Mouse (Mus musculus): ENCODE measurements around the gene Snd1. TPM values are rescaled to one million over a fixed set of nuclear protein-coding genes. Genes with fewer than 3 reads are reported as not detected.
A peak's percentile ranks its signal among the peaks of the same experiment; 100 is the strongest.

Snd1 gene
- polyA plus RNA-seq, 1 experiment from 2014 or later, result 84.5 TPM

GRCm38 (mm10) chr6:28975106-28975505, 500.2 kb downstream of the Snd1 start:
- ATAC-seq (ENCODE audit: low FRiP score, low TSS enrichment), result no peak

GRCm38 (mm10) chr6:28978031-28978430, 503.1 kb downstream of the Snd1 start:
- Histone ChIP-seq H3K36me3 (ENCODE audit: control insufficient read depth, insufficient read depth, low read length) (no peaks in the 10 kb centered on the region), H3K4me1 (ENCODE audit: control insufficient read depth, insufficient read depth, low read length) (peaks cover 13% of the 10 kb centered on the region), H3K4me2 (ENCODE audit: low read length) (no peak overlapping the region), H3K27ac (replicated peaks; ENCODE audit: low read depth, low read length) (no peak overlapping the region), H3K4me3 (replicated peaks; ENCODE audit: low read depth, low read length) (no peak overlapping the region), H3K9ac (replicated peaks; ENCODE audit: low read length) (no peak overlapping the region), H3K9me3 (ENCODE audit: control insufficient read depth, low read length) (no peaks in the 10 kb centered on the region), H3K27me3 (ENCODE audit: control insufficient read depth, insufficient read depth, low read length) (no peaks in the 10 kb centered on the region; the same call in 1 of the 2 replicates)
- WGBS, result 43% methylated on average over 5 of the region's 5 CpGs
- DNase-seq (no peak), ATAC-seq (ENCODE audit: low FRiP score, low TSS enrichment) (no peak)

More at GRCm38 (mm10) chr6:28975106-28975505, 500.2 kb downstream of the Snd1 start:
- H3K36me3 ChIP-seq (ENCODE audit: control insufficient read depth, insufficient read depth, low read length), result no peaks in the 10 kb centered on the region
- no peaks in the 10 kb centered on the region for H3K27me3 ChIP-seq (ENCODE audit: control insufficient read depth, insufficient read depth, low read length)
- 90% methylated on average over 1 of the region's 1 CpGs for WGBS
- H3K4me1 ChIP-seq (ENCODE audit: control insufficient read depth, insufficient read depth, low read length), result peaks cover 4% of the 10 kb centered on the region
- no peak overlapping the region for H3K4me2 ChIP-seq (ENCODE audit: low read length)
- DNase-seq, result no peak
- no peak overlapping the region for H3K4me3 ChIP-seq (replicated peaks; ENCODE audit: low read depth, low read length)
- H3K27ac ChIP-seq (replicated peaks; ENCODE audit: low read depth, low read length), result no peak overlapping the region
- no peak overlapping the region for H3K9ac ChIP-seq (replicated peaks; ENCODE audit: low read length)
- no peaks in the 10 kb centered on the region for H3K9me3 ChIP-seq (ENCODE audit: control insufficient read depth, low read length)

DNA sequence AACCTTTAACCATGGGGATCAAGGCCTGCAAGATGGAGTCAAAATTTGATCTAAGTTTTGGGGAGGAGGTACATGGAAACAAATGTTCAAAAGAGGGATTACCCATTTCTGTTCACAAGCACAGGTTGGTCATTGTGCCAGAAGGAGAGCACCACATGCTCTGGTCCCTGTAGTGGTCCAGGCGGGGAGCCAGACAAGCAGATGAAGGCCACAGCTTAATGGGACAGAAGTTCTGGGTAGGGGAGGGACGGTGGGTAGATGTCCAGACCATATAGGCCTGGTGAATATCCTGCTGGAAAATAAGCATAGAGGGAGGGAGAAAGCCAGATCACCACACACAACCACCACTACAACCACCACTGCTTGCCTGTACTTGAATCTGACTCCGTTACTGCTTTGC, 503.9 kb downstream of the Snd1 start:
- ATAC-seq (ENCODE audit: low FRiP score, low TSS enrichment) (no peak), DNase-seq (no peak)
- no peaks in the 10 kb centered on the region for H3K9me3 ChIP-seq (ENCODE audit: control insufficient read depth, low read length)
- no peak overlapping the region for H3K9ac ChIP-seq (replicated peaks; ENCODE audit: low read length)
- no peaks in the 10 kb centered on the region for H3K36me3 ChIP-seq (ENCODE audit: control insufficient read depth, insufficient read depth, low read length)
- WGBS, result 90% methylated on average over 3 of the region's 3 CpGs
- no peak overlapping the region for H3K4me3 ChIP-seq (replicated peaks; ENCODE audit: low read depth, low read length)
- H3K4me2 ChIP-seq (ENCODE audit: low read length), result no peak overlapping the region
- peaks cover 13% of the 10 kb centered on the region for H3K4me1 ChIP-seq (ENCODE audit: control insufficient read depth, insufficient read depth, low read length)
- H3K27me3 ChIP-seq (ENCODE audit: control insufficient read depth, insufficient read depth, low read length), result no peaks in the 10 kb centered on the region; the same call in 1 of the 2 replicates
- no peak overlapping the region for H3K27ac ChIP-seq (replicated peaks; ENCODE audit: low read depth, low read length)

- peaks cover 13% of the 10 kb centered on the region for H3K4me1 ChIP-seq (ENCODE audit: control insufficient read depth, insufficient read depth, low read length)
- H3K27me3 ChIP-seq (ENCODE audit: control insufficient read depth, insufficient read depth, low read length), result no peaks in the 10 kb centered on the region; the same call in 1 of the 2 replicates
- no peak overlapping the region for H3K27ac ChIP-seq (replicated peaks; ENCODE audit: low read depth, low read length)
- no peak for ATAC-seq (ENCODE audit: low FRiP score, low TSS enrichment)
- no peaks in the 10 kb centered on the region for H3K9me3 ChIP-seq (ENCODE audit: control insufficient read depth, low read length)
- H3K4me2 ChIP-seq (ENCODE audit: low read length), result no peak overlapping the region; the same call in 1 of the 2 replicates
- H3K36me3 ChIP-seq (ENCODE audit: control insufficient read depth, insufficient read depth, low read length), result no peaks in the 10 kb centered on the region
- DNase-seq, result no peak
- H3K4me3 ChIP-seq (replicated peaks; ENCODE audit: low read depth, low read length), result no peak overlapping the region; the same call in 1 of the 2 replicates
- H3K9ac ChIP-seq (replicated peaks; ENCODE audit: low read length), result no peak overlapping the region
- 76% methylated on average over 8 of the region's 8 CpGs for WGBS
Observed at GRCm38 (mm10) chr6:28979586-28979985, 504.6 kb downstream of the Snd1 start.

DNA sequence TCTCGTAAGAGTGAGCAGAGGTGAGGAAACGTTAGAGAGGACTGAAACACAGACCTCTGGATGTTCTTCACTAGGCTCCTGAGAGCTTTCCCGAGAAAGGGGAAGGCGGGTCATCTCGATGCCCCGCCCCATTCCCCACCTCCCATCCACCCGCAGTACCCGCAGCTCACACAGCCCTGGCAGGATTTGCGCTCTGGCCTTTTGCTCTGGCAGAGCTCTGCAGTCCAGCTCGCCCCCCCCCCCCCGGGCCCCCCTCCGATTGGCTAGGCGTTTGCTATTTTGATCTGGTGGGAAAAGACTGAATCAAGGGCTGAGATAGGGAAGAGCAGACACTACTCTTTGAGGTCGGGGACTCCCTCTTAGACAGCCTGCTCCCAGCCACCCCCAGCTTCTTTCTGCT, 505.3 kb downstream of the Snd1 start:
- H3K4me3 ChIP-seq (replicated peaks; ENCODE audit: low read depth, low read length), result peak overlapping the region; percentile 57
- peak; percentile 75 for DNase-seq
- H3K27ac ChIP-seq (replicated peaks; ENCODE audit: low read depth, low read length), result peak overlapping the region; percentile 84; the same call in 1 of the 2 replicates
- peak overlapping the region; percentile 76 for H3K9ac ChIP-seq (replicated peaks; ENCODE audit: low read length)
- no peaks in the 10 kb centered on the region; the same call in 1 of the 2 replicates for H3K27me3 ChIP-seq (ENCODE audit: control insufficient read depth, insufficient read depth, low read length)
- no peaks in the 10 kb centered on the region for H3K9me3 ChIP-seq (ENCODE audit: control insufficient read depth, low read length)
- ATAC-seq (ENCODE audit: low FRiP score, low TSS enrichment), result peak; percentile 38
- H3K4me2 ChIP-seq (ENCODE audit: low read length), result peak overlapping the region; percentile 80
- no peaks in the 10 kb centered on the region for H3K36me3 ChIP-seq (ENCODE audit: control insufficient read depth, insufficient read depth, low read length)
- 3% methylated on average over 14 of the region's 14 CpGs for WGBS
- peaks cover 13% of the 10 kb centered on the region for H3K4me1 ChIP-seq (ENCODE audit: control insufficient read depth, insufficient read depth, low read length)

DNA sequence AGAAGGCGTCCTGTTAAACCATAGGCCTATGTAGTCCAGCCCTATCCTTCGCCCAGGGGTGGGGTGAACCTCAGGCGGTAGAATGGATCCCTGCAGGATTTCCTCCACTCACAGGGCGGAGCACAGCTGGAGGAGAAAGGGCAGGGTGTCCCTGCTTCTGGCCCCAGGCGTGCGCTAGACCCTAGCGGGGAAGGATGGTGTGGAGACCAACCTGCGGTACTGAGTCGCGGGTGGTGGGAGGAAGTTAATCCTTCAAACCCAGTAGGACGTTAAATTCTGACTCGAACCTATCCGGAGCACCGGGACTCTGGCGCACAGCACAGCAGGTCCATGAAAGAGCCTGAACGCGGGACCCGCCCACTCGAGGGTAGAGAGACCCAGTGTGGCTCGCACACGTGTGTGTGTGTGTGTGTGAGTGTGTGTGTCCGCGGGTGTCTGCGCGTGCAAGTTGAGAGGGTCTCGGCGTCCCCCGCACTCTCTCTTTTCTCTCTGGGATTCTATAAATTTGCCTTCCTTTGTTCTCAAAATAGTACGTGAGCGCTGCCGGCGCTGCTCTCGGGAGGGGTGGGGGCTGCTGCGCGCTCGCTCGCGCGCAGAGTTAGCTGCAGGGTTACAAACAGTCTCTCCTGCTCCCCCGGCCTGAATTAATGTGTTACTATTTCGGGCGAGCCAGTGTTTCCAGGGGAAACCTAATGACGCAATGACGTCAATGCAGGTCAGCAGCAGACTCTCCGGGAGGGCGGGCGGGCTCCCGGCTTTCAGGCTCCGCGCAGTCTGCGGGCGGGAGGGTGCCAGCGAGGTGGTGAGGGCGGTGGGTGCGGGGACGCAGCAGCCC, 506.0 kb downstream of the Snd1 start:
- peaks cover 13% of the 10 kb centered on the region for H3K4me1 ChIP-seq (ENCODE audit: control insufficient read depth, insufficient read depth, low read length)

GRCm38 (mm10) chr6:28981585-28981948, 506.6 kb downstream of the Snd1 start:
- H3K36me3 ChIP-seq (ENCODE audit: control insufficient read depth, insufficient read depth, low read length), result no peaks in the 10 kb centered on the region
- ATAC-seq (ENCODE audit: low FRiP score, low TSS enrichment), result no peak
- WGBS, result 5% methylated on average over 18 of the region's 18 CpGs

More for the DNA sequence above, 506.0 kb downstream of the Snd1 start:
- Histone ChIP-seq H3K4me2 (ENCODE audit: low read length) (peak overlapping the region; percentile 80), H3K9me3 (ENCODE audit: control insufficient read depth, low read length) (no peaks in the 10 kb centered on the region), H3K27ac (replicated peaks; ENCODE audit: low read depth, low read length) (peak overlapping the region; percentile 84), H3K36me3 (ENCODE audit: control insufficient read depth, insufficient read depth, low read length) (no peaks in the 10 kb centered on the region), H3K4me3 (replicated peaks; ENCODE audit: low read depth, low read length) (peak overlapping the region; percentile 57), H3K9ac (replicated peaks; ENCODE audit: low read length) (peak overlapping the region; percentile 76), H3K27me3 (ENCODE audit: control insufficient read depth, insufficient read depth, low read length) (no peaks in the 10 kb centered on the region; the same call in 1 of the 2 replicates)
- DNase-seq, result peak; percentile 90
- peak; percentile 85 for ATAC-seq (ENCODE audit: low FRiP score, low TSS enrichment)
- under 1% methylated on average over 55 of the region's 56 CpGs for WGBS

GRCm38 (mm10) chr6:28981966-28982701, 507.2 kb downstream of the Snd1 start:
- Histone ChIP-seq H3K9ac (replicated peaks; ENCODE audit: low read length) (no peak overlapping the region; the same call in 1 of the 2 replicates), H3K4me3 (replicated peaks; ENCODE audit: low read depth, low read length) (peak overlapping the region; percentile 57; the same call in 1 of the 2 replicates), H3K27me3 (ENCODE audit: control insufficient read depth, insufficient read depth, low read length) (no peaks in the 10 kb centered on the region; the same call in 1 of the 2 replicates), H3K4me1 (ENCODE audit: control insufficient read depth, insufficient read depth, low read length) (peaks cover 13% of the 10 kb centered on the region), H3K36me3 (ENCODE audit: control insufficient read depth, insufficient read depth, low read length) (no peaks in the 10 kb centered on the region), H3K4me2 (ENCODE audit: low read length) (peak overlapping the region; percentile 80), H3K9me3 (ENCODE audit: control insufficient read depth, low read length) (no peaks in the 10 kb centered on the region), H3K27ac (replicated peaks; ENCODE audit: low read depth, low read length) (no peak overlapping the region)
- WGBS, result 16% methylated on average over 18 of the region's 18 CpGs
- peak; percentile 59 for DNase-seq
- ATAC-seq (ENCODE audit: low FRiP score, low TSS enrichment), result no peak

More at GRCm38 (mm10) chr6:28981585-28981948, 506.6 kb downstream of the Snd1 start:
- peak overlapping the region; percentile 76 for H3K9ac ChIP-seq (replicated peaks; ENCODE audit: low read length)
- H3K27me3 ChIP-seq (ENCODE audit: control insufficient read depth, insufficient read depth, low read length), result no peaks in the 10 kb centered on the region; the same call in 1 of the 2 replicates
- no peak for DNase-seq
- peak overlapping the region; percentile 80 for H3K4me2 ChIP-seq (ENCODE audit: low read length)
- H3K4me1 ChIP-seq (ENCODE audit: control insufficient read depth, insufficient read depth, low read length), result peaks cover 13% of the 10 kb centered on the region
- peak overlapping the region; percentile 84; the same call in 1 of the 2 replicates for H3K27ac ChIP-seq (replicated peaks; ENCODE audit: low read depth, low read length)
- H3K9me3 ChIP-seq (ENCODE audit: control insufficient read depth, low read length), result no peaks in the 10 kb centered on the region
- H3K4me3 ChIP-seq (replicated peaks; ENCODE audit: low read depth, low read length), result peak overlapping the region; percentile 57
